Mouse (Mus musculus) adrenal gland, postnatal 10 days (tissue): ENCODE measurements around the gene Adamtsl1. TPM values are rescaled to one million over a fixed set of nuclear protein-coding genes. Genes with fewer than 3 reads are reported as not detected.
A peak's percentile ranks its signal among the peaks of the same experiment; 100 is the strongest.

ENCODE experiments used
- DNase-seq: peaks from one replicate; pipeline ENCODE4 v3.0.0; 2021; ENCODE audit warnings: mixed read lengths
- total RNA-seq, 2 experiments: library from RNA; stranded (reverse); gene quantifications; 2 replicates each; pipeline ENCODE4 v1.2.3; 2021

The Adamtsl1 gene
- total RNA-seq, 2 experiments from 2014 or later, result 9.5 to 13.3 TPM

DNA sequence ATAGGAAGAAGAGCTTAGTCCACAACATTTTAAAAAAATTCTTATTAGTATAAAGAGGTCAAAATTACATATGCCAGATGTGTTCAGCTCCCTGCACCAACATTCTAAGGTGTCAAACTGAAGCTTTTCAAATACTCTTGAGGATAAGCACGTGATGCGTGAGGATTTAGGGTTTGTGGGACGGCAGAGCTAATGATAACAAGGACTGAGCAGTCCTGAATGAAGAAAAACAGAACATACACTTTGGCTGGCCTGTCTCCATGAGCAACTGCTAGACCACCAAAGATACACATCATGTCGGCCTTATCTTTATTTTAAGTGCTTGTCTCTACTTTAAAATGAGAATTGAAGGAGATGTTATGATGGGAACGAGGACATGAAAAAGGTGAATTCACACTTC lies 710.9 kb downstream of the Adamtsl1 start:
- no peak for DNase-seq

DNA sequence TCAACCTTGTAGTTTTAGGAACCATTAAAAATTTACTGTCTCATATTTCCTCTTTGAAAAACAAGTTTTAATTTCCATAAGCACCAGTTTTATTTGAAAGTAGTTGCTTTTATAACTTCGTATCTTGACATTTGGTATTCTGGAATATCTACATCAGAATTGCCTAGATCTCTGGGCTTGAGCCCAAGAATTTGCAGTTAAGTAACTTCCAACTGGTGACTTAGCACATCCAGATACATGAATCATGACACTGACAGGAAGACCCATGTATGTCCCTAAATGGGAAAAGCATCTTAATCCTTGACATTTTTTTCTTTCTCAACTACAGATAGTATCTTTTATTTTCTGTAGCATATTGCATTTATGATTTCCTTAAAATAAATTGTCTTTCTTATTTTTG lies 713.1 kb downstream of the Adamtsl1 start:
- DNase-seq, result peak; percentile 16

DNA sequence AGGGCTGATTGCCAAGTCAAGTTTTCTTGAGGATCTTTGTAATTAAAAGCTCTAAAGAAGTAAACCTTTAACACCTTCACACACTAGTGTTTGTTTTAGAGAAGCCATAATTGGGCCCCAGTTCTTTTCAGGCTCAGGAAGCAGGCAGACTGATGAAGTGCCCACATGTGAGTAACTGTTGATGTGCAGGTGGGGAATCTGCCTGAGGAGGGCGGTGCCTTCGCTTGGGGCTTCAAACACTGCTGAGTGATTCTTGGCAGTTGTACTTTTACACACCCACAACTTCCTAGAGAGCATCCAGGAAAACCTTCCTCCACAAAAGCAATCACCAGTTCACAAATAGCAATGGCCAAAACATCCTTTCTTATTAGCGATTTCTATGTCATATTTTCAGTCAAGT lies 719.2 kb downstream of the Adamtsl1 start:
- DNase-seq, result no peak

DNA sequence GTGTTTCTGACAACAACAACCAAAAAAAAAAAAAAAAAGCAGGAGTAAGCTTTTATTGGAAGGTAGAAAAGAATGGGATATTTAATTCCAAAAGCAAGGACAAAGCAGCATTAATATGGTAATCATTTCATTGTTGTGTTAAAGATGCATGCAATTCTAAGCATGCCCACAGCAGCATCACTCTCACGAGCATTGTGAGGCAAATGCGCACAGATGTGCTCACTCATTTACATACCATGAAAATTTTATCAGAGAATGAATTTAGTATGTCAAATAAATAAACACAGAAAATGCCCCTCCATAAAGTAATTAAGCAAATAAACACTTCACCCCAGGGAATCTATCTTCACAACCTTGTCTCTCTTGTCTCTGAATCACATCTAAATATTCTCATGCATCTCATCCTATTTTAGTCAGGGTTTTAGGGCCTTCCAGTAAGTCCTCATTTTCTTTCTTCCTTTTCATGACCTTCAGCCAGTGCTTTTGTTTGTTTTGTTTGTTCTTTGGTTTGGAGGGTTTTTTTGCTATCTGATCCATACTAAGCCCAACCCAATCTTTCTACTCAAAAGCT lies 728.0 kb downstream of the Adamtsl1 start:
- DNase-seq, result no peak

DNA sequence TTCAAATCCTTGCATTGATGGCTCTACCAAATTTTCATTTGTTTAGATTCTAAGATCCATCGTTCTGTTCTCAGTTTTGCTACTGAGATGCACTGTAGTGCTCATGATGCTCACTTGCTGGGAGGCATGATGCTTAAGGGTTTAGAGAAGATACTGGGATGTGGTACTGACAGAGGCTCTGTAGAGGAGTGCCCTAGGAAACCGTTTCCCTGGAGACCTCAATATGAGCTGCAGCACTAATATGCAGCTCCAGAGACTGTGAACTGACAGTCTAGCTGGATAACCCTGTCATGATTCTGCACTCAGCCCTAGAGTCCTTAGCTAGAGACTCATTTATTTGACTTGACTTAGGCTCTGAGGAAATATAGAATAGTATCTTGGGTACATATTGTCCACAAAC lies 756.1 kb downstream of the Adamtsl1 start:
- no peak for DNase-seq

DNA sequence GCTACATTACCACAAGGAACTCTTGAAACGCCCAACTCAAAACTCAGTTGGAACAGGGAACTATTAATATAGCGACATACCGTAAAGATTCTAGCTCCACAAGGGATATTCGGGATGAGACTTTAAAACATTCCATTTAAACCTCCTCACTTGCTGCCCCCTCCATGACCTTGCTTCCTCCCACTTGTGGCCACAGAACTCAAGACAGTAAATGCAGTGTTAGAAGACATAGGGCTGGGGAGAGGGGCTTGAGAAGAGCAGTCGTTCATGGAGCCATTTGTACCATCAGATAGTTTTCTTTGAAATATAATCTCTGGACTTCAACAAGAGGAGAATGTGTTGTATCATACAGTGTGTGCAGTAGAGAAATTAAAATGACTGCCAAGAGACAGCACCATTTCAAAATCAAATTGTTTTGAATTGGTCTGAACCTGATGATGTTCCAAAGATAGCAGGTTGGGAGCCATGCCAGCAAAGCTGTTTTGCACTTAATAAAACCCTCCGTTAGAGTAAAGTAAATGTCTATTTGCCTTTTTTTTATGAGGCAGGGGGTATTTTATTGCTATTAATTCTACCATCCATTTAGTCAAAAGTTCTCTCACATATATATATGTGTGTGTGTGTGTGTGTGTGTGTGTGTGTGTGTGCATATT lies 759.9 kb downstream of the Adamtsl1 start:
- no peak for DNase-seq

DNA sequence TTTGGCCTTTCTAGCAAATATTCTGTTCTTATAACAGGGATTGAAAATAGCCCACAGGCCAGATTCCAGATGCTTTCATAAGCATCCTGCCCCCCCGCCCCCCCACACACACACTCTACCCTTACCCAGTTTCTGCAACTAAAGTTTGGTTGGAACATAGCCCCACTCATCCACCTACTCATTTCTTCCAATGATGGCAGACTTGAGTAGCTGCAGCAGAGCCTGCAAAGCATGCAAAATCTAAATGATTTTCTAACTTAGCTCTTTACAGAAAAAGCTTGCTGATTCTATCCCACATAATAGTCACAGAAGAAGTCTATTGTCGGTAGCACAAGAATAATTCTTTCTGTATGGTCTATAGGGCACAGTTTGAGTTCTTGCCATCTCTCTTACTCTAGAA lies 760.7 kb downstream of the Adamtsl1 start:
- no peak for DNase-seq

DNA sequence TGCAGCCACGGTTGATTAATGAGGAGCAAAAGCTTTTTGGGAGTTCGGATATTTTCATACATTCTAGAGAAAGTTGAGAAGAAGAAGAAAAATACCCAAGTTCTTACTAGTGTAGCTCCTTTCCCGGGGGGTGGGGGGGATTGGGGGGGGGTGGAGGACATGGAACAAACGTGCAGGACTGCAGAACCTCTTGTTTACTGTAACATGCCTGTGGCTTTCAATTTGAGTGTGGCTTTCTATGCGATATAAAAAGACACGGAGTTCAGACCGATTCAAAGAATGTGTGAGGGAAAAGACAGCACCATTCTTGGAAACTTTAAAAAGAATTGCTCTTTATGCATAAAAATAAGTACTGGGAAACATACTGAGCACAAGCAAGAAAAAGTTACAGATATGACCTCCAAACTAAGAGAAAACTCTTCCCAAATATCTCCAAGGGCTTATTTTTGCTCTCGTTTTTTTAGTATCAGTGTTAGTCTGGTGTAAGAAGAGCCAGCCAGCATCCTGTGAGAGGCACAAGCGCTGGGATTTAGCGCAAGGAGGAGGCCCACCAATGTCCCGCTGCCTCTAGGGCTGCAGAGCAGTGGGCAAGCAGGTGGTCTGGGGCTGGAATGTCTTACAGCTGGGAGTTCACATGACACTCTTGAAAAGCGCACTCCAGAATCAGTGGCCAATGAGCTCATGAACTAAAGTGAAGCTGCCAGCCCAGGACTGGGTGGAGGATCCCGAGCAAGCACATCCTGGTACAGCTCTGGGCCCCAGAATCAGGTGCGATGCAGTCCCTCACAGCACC lies 762.2 kb downstream of the Adamtsl1 start:
- DNase-seq, result no peak

DNA sequence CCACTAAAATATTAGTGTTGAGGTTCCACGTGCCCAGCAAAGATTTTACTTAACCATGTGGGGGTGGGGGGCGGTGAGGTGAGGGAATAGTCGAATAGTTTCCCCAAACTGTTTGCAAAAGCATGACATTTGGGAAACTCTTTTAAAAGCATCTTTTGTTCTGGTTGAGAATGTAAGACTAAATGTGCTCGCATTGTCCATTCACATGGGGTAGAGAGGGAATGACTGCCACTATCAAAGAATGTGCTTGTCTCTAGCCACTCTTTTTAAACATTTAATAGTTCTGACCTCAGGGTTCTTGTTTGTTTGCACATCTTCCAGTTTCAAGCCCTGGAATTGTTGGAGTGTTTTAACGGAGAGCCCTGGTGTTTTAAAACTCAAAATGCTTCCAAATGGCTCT lies 764.6 kb downstream of the Adamtsl1 start:
- no peak for DNase-seq

DNA sequence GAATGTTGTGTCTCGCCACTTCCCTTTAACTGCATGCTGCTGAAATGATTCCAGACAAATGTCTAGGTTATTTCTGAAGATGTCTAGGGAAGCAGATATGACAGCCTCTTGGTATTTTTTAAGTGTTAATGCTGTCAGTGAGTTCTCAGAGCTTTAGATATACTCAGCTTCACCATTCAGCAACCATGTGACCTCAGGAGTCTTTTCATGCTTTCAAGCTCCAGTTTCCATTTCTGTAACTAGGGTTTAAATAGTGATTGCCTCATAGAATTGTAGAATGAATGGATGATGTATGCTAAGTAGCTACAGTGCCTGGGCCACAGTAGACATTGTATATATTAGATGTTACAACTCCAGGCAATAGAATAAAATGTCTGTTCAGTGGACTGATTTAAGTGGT lies 772.6 kb downstream of the Adamtsl1 start:
- DNase-seq, result no peak

DNA sequence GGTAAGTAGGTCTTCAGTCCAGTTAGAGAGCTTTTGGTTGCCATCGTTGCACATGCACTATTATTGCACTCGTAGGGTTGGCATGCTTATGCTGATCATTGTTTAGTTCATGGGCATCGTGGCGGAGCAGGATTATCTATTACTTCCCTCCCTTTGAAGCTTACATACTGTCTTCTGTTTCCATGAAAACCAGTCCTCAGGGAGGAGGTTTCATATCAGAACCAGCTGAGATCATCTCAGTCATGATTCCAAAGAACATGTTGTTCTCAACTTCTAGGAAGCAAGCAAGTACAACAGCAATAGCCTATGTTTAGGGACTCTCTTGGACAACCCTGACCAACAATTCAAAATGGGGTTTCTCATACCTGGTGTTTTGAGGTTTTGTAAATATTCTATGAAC lies 774.3 kb downstream of the Adamtsl1 start:
- no peak for DNase-seq

DNA sequence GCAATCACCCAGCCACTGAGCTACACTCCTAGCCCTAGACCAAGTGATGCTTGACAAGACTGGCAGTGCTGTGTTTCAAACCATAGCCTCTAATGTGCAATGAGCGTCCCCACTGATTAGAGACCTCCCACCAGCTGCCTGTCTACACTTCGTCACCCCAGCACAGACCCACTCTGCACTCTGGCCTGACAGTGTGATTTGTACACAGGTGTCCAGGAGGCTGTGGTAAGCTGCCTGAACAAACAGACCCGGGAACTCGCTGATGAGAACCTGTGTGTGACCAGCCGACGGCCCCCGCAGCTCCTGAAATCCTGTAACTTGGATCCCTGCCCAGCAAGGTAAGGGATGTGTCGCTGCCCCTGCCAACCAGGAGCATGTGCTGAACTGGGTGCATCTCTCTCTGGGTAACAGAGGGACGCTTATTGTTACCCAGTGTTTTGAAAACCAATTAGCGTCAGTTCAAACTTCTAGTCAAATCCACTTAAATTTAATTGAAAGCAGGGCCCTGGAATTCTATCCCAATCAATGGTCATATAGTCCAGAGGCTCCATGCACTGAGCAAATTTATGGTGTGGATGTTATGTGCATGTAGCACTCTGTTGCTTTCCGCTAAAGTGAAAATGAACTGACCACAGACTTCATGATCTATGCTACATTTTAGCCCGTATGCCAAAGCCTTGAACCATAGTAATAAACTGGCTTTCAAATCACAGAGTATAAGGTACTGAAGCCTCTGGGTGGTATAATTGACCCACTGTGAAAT lies 775.7 kb downstream of the Adamtsl1 start:
- DNase-seq, result no peak

DNA sequence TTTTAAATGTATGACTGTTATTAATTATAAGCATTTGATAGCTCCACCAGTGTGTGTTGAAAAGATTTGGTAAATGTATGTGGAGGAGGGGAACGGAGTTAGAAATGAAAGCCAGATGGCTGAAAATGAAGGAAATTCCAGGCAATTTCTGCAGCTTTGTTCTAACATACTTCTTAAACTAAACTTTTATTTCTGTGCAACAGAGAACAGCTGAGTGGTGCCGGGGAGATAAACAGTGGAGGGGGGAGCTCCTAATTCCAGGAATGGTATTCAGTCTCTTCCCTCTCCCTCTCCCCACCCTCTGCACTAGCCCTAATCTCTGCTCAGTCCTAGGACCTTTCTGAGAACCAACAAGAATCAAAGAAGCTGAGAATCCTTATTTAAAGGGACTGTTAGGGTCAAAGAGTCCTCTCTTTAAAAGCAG lies 780.9 kb downstream of the Adamtsl1 start:
- no peak for DNase-seq

DNA sequence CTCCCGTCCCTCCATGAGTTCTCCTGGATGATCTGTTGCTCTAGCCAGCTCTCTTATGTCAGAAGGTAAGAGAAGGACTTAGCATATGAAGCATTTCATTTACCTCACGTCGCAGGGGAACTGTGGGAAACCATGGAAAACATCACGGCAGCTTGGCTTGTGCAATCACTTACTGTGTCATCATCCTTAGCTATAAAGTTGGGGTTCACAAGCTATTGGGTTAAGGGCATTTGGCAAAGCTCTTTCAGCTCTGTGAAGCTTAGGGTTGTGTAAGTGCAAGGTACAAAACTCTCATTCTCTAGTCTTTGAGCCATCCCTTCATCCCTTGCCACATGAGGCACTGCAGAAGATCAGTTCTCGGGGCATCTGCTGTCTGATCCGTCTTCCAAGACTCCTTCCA lies 787.5 kb downstream of the Adamtsl1 start:
- DNase-seq, result no peak

DNA sequence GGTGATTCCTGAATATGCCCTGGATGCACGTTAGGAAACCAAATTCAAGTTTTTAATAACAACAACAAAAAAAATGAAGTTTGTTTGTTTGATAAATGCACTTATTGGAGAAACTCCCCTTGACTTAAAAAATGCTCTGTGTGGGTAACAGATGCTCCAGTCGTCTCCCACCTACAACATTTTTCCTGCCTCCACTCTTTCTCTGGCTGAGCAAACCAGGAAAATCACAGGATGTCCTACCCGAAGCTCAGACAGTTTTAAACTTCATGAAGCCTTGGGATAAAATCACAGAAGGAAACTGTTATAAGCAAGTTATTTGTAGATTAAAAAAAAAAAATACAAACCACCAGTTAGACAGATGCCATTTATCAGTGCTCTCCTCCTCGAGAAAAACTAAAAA lies 788.1 kb downstream of the Adamtsl1 start:
- DNase-seq, result no peak

DNA sequence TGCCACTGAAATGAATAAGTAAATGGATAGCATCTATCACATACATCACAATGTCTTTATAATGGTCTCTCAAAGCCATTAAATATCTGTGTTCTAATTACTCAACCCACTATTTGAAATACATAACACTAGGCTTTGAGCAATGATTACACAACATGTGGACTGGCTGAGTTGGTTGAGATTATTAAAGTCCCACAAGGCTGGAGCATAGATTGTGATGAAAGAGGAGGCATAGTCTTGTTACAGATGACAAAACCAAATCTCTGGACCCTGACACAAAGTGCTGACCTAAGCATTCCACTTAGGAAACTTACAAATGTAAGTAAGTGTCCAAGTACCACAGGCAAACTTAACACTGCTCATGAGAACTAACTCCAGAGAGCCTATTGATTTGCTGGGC lies 792.8 kb downstream of the Adamtsl1 start:
- DNase-seq, result no peak

DNA sequence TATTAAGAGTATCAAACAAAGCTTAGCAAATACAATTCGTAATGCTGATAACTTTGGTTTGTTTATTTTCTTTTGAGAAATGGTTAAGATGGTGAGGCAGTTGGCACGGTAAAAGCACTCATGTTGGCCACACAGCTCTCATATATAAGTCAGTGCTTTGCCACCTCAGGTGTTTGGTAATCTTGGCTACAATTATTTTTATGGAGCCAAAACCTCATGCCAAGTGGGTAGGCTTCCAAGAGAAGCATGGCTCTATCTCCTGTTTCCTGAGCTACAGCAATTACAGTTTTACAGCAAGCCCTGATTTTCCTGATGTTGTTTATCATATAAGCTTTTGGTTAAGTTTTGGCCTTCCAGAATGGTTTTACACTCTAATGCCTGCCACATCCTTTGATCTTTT lies 795.2 kb downstream of the Adamtsl1 start:
- DNase-seq, result no peak

DNA sequence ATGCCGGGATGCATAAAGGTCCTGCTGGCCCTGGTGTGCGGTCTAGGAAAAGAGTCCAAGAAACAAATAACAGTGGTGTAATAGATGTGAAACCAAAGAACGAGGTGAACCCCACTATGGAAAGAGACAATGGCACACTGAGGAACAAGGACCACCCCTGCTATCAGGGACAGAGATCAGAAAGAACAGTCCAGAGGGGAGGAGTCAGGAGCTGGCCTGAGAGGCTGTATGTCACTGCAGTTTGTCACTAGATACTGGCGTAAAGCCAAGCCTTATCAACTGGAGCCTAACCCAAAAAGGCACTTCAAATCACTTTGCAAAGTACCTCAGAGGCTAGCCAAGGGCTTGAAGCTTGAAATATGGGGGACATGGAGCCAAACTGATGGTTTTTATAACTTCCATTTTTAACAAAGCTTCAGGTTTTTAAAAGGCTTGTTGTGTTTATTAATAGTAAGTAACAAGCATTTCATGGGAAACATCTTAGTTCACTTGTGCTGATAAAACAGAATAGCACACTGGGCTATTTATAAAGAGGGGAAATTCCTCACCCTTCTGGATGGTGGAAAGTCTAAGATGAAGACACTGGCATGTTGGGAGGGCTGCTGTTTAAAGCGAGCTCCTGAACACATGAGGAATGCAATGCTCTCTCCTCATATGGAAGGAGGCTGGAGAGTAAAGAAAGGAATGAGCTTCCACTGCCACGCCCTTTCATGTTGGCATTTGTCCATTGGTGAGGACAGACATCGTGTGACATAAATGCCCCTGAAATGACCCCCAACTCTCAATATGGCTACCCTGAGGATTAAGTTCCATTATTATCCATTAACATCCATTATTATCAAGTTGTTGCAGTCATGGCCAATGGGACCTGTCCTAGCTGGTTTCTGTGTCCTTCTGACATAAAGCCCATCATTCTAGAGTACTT lies 797.1 kb downstream of the Adamtsl1 start:
- DNase-seq, result peak; percentile 34

DNA sequence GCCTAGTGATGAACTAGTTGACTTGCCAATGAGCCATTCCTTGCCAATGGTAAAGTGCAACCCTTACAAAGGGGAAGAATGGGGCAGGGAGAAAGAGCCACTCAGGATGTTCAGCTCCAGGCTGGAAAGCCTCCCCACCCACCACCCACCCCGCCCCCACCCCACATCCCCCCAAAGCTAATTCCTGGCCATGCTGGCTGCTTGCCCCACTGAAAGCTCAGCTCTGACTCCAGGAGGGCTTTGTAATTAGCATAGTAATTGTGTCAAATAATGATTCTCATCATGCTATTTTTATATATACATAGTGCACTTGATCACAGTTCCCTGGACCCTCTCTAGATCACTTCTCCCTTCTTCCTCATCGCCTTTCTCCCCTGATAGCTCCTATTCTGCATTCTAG lies 798.4 kb downstream of the Adamtsl1 start:
- no peak for DNase-seq

DNA sequence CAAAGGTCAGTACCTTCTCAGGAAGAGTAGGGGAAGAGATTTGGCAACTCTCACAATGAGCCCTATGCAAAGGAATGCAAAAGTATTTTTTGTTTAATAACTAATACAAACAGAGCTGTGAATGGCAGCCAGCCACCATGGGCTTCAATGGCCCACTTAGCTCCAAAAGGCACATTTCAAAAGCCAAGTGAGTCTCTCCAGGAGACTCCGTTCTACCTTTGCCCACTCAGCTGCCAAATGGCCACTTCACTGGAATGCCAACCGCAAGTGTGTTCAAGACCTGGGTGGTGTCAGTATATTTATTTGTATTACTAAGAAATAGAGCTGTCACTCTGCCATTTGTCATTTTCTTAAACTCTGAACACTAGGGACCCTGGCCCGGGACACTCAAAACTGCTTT lies 800.5 kb downstream of the Adamtsl1 start:
- no peak for DNase-seq

DNA sequence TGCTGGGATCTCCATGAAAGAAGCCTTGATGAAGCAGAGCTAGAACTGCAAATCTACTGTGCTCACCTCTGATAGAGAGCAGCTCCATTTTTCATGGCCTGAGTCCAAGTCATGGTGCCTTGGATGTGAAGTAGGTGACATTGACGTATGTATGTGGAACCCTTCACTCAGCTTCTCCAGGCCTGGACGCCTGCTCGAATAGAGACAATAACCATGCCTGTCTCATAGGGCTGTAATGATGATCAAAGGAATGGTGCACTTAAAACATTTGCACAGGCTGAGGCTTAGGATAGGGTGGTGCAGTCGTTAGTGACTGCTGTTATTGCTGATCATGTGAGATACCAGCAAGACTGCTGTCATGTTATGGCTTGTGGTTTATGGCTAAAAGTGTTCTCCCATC lies 801.1 kb downstream of the Adamtsl1 start:
- DNase-seq, result no peak
